Mouse (Mus musculus) CH12.LX (cell line): ENCODE measurements at regions not wholly inside any gene's neighbourhood (a gene's known extent, or its start where the extent isn't known, plus 50 kb on each side); places are given as distances from the start of the nearest gene placed in this dataset.

Experiments
- DNase-seq: peaks from one replicate; pipeline ENCODE4 v3.0.0-alpha.2; 2013; ENCODE audit errors: extremely low read depth
- H3K27ac ChIP-seq: 2 replicates; pipeline ENCODE4 v1.5.1; 2012; ENCODE audit warnings: low read depth, mild to moderate bottlenecking, control low read depth, moderate library complexity; ENCODE audit not compliant: insufficient read depth
- H3K27me3 ChIP-seq: replicated peaks from 2 replicates; pipeline ENCODE3; 2012; ENCODE audit warnings: inconsistent platforms
- H3K36me3 ChIP-seq, 2 experiments: replicated peaks in 1 of 2; 2 replicates each; pipeline versions ENCODE3 to v1.6.1; 2012; ENCODE audit warnings: inconsistent platforms in 1 of 2, low read length in 1 of 2, mild to moderate bottlenecking in 1 of 2, mixed read lengths in 1 of 2, moderate library complexity in 1 of 2; ENCODE audit not compliant: control insufficient read depth in 1 of 2, insufficient read depth in 1 of 2
- H3K4me1 ChIP-seq, 2 experiments: 2 replicates each; pipeline ENCODE4 v1.6.1; 2012; ENCODE audit warnings: inconsistent platforms in 1 of 2, moderate library complexity in 1 of 2; ENCODE audit not compliant: insufficient read depth in 2 of 2, control insufficient read depth in 1 of 2
- H3K4me2 ChIP-seq: 2 replicates; pipeline ENCODE4 v1.6.1; 2012; ENCODE audit warnings: low read depth, mild to moderate bottlenecking, control low read depth; ENCODE audit not compliant: poor library complexity, insufficient read depth, severe bottlenecking
- H3K4me3 ChIP-seq, 3 experiments: fragments of 150-350 bp in 1 of 3; sonication (generic) in 1 of 3; replicated peaks in 1 of 3; 2 replicates each; pipeline versions ENCODE3 to v1.5.1; 2011 to 2012; ENCODE audit warnings: low read depth in 2 of 3, low read length in 2 of 3, mild to moderate bottlenecking in 2 of 3, moderate library complexity in 2 of 3, control low read depth in 1 of 3, improper control_type of control experiment in 1 of 3, inconsistent platforms in 1 of 3, mixed read lengths in 1 of 3; ENCODE audit not compliant: poor library complexity in 1 of 3
- H3K79me2 ChIP-seq: replicated peaks from 2 replicates; pipeline ENCODE4 v1.6.1; 2012; ENCODE audit warnings: mild to moderate bottlenecking, moderate library complexity; ENCODE audit not compliant: control insufficient read depth, poor library complexity, insufficient read depth, severe bottlenecking; ENCODE audit errors: extremely low read depth
- H3K9ac ChIP-seq: 2 replicates; pipeline ENCODE4 v1.6.1; 2012; ENCODE audit warnings: low read depth, mild to moderate bottlenecking, control low read depth, moderate library complexity; ENCODE audit not compliant: insufficient read depth
- H3K9me3 ChIP-seq: replicated peaks from 2 replicates; pipeline ENCODE3; 2012; ENCODE audit warnings: low read length, inconsistent platforms, mixed read lengths
- CHD1 ChIP-seq: IDR thresholded peaks from 2 replicates; pipeline ENCODE4 v1.6.1; 2012; ENCODE audit warnings: low read depth, low read length, improper control_type of control experiment, inconsistent platforms
- EP300 ChIP-seq: IDR thresholded peaks from 2 replicates; pipeline ENCODE4 v1.6.1; 2011; ENCODE audit warnings: low read length, improper control_type of control experiment
- ETS1 ChIP-seq: conservative IDR thresholded peaks from 2 replicates; pipeline ENCODE4 v1.6.1; 2012; ENCODE audit warnings: low read depth, mild to moderate bottlenecking, inconsistent platforms, low read length, improper control_type of control experiment, moderate library complexity
- GABPA ChIP-seq: IDR thresholded peaks from 2 replicates; pipeline ENCODE4 v1.6.1; 2012; ENCODE audit warnings: low read depth, low read length, improper control_type of control experiment, inconsistent platforms; ENCODE audit not compliant: insufficient replicate concordance
- HCFC1 ChIP-seq: IDR thresholded peaks from 2 replicates; pipeline ENCODE4 v1.6.1; 2012; ENCODE audit warnings: low read depth, mild to moderate bottlenecking, inconsistent platforms, low read length, improper control_type of control experiment
- IRF4 ChIP-seq: IDR thresholded peaks from 2 replicates; pipeline ENCODE4 v1.6.1; 2014; ENCODE audit warnings: low read depth, mild to moderate bottlenecking, inconsistent platforms, low read length, improper control_type of control experiment
- JUND ChIP-seq: conservative IDR thresholded peaks from 2 replicates; pipeline ENCODE4 v1.6.1; 2011; ENCODE audit warnings: low read depth, low read length, improper control_type of control experiment
- KAT2A ChIP-seq: IDR thresholded peaks from 2 replicates; pipeline ENCODE4 v1.6.1; 2012; ENCODE audit warnings: low read length, improper control_type of control experiment, inconsistent platforms; ENCODE audit not compliant: insufficient replicate concordance
- MAX ChIP-seq: IDR thresholded peaks from 2 replicates; pipeline ENCODE4 v1.6.1; 2011; ENCODE audit warnings: low read length, improper control_type of control experiment
- MAZ ChIP-seq: IDR thresholded peaks from 2 replicates; pipeline ENCODE4 v1.6.1; 2012; ENCODE audit warnings: low read depth, mild to moderate bottlenecking, inconsistent platforms, low read length, improper control_type of control experiment, moderate library complexity
- MEF2A ChIP-seq: IDR thresholded peaks from 2 replicates; pipeline ENCODE4 v1.6.1; 2014; ENCODE audit warnings: low read depth, mild to moderate bottlenecking, inconsistent platforms, low read length, improper control_type of control experiment, borderline replicate concordance
- MYC ChIP-seq: IDR thresholded peaks from 2 replicates; pipeline ENCODE4 v1.6.1; 2011; ENCODE audit warnings: low read depth, mild to moderate bottlenecking, improper control_type of control experiment, low read length
- NELFE ChIP-seq: IDR thresholded peaks from 2 replicates; pipeline ENCODE4 v1.6.1; 2011; ENCODE audit warnings: low read depth, low read length, improper control_type of control experiment
- NRF1 ChIP-seq: IDR thresholded peaks from 2 replicates; pipeline ENCODE4 v1.6.1; 2014; ENCODE audit warnings: low read depth, mild to moderate bottlenecking, inconsistent platforms, low read length, improper control_type of control experiment, moderate library complexity
- PAX5 ChIP-seq: IDR thresholded peaks from 2 replicates; pipeline ENCODE4 v1.6.1; 2012; ENCODE audit warnings: low read length, inconsistent platforms, mixed read lengths
- POLR2A ChIP-seq: IDR thresholded peaks from 2 replicates; pipeline ENCODE4 v1.6.1; 2011; ENCODE audit warnings: low read depth, mild to moderate bottlenecking, improper control_type of control experiment, low read length
- RAD21 ChIP-seq: IDR thresholded peaks from 2 replicates; pipeline ENCODE4 v1.6.1; 2011; ENCODE audit warnings: low read depth, mild to moderate bottlenecking, low read length, improper control_type of control experiment, moderate library complexity
- RCOR1 ChIP-seq: conservative IDR thresholded peaks from 2 replicates; pipeline ENCODE4 v1.6.1; 2012; ENCODE audit warnings: low read depth, mild to moderate bottlenecking, inconsistent platforms, low read length, improper control_type of control experiment
- TBP ChIP-seq: conservative IDR thresholded peaks from 2 replicates; pipeline ENCODE4 v1.6.1; 2011; ENCODE audit warnings: low read depth, low read length, improper control_type of control experiment
- TCF12 ChIP-seq: IDR thresholded peaks from 2 replicates; pipeline ENCODE4 v1.6.1; 2014; ENCODE audit warnings: low read depth, mild to moderate bottlenecking, inconsistent platforms, low read length, improper control_type of control experiment
- USF1 ChIP-seq: IDR thresholded peaks from 2 replicates; pipeline ENCODE4 v1.6.1; 2014; ENCODE audit warnings: low read depth, mild to moderate bottlenecking, inconsistent platforms, low read length, improper control_type of control experiment
- ZC3H11A ChIP-seq: IDR thresholded peaks from 2 replicates; pipeline ENCODE4 v1.6.1; 2012; ENCODE audit warnings: low read depth, mild to moderate bottlenecking, inconsistent platforms, low read length, improper control_type of control experiment
- ZKSCAN1 ChIP-seq: IDR thresholded peaks from 2 replicates; pipeline ENCODE4 v1.6.1; 2012; ENCODE audit warnings: low read depth, inconsistent platforms, low read length, improper control_type of control experiment, borderline replicate concordance
- ZNF384 ChIP-seq: IDR thresholded peaks from 2 replicates; pipeline ENCODE4 v1.6.1; 2012; ENCODE audit warnings: low read depth, low read length, improper control_type of control experiment, inconsistent platforms
- dilution Hi-C: fragments of 300-500 bp; cut with MboI; formaldehyde crosslinking; loops from 2 replicates; pipeline ENCODE4 v1.14.3; 2020; ENCODE audit warnings: low sequenced_read_pairs; ENCODE audit not compliant: extremely low pct_unique_long_range_greater_than_20kb, extremely low pct_ligation_motif_present
- in situ Hi-C: fragments of 300-500 bp; cut with MboI; formaldehyde crosslinking; loops from 3 replicates; pipeline ENCODE4 v1.14.3; 2019; ENCODE audit warnings: low sequenced_read_pairs, low pct_ligation_motif_present, low pct_unique_long_range_greater_than_20kb, mixed read lengths

- Histone ChIP-seq H3K4me2 (no peak overlapping the region), H3K27me3 (no peaks in the 10 kb centered on the region), H3K9me3 (peaks cover 15% of the 10 kb centered on the region), H3K36me3 (no peaks in the 10 kb centered on the region), H3K27ac (no peak overlapping the region), H3K9ac (no peak overlapping the region), H3K4me3 (no peak overlapping the region), H3K4me1 (no peaks in the 10 kb centered on the region), H3K79me2 (no peaks in the 10 kb centered on the region)
- DNase-seq = no peak
- in situ Hi-C loops (no loop called here), dilution Hi-C loops (no loop called here)
- TF ChIP-seq MAX (no peak), CHD1 (no peak), KAT2A (no peak), MAZ (no peak), TCF12 (no peak), ZKSCAN1 (no peak), ETS1 (no peak), NRF1 (no peak)
- TF ChIP-seq, all 38 proteins: peak for 0
These were observed 331.1 kb upstream of the Grin3a start for GRCm38 (mm10) chr4:50176656-50177055.

- H3K4me2 ChIP-seq = no peak overlapping the region
- no peaks in the 10 kb centered on the region for H3K27me3 ChIP-seq
- no peak for TF ChIP-seq IRF4
- no peak for TF ChIP-seq USF1
- no peak for TF ChIP-seq ZNF384
- TF ChIP-seq POLR2A = no peak
- TF ChIP-seq MYC = no peak
- TF ChIP-seq MAZ = no peak
- no peak for TF ChIP-seq MEF2A
- TF ChIP-seq JUND = no peak
- no peak for TF ChIP-seq RAD21
- no peak for TF ChIP-seq NELFE
- TF ChIP-seq HCFC1 = no peak
- no peak for TF ChIP-seq ZC3H11A
- TF ChIP-seq PAX5 = no peak
- TF ChIP-seq MAX = no peak
- TF ChIP-seq RCOR1 = no peak
- TF ChIP-seq TBP = no peak
- no peak for TF ChIP-seq GABPA
- TF ChIP-seq EP300 = no peak
- H3K9me3 ChIP-seq = peaks cover 19% of the 10 kb centered on the region
- dilution Hi-C loops (no loop called here), in situ Hi-C loops (no loop called here)
- no peak overlapping the region for H3K27ac ChIP-seq
- DNase-seq = no peak
- H3K36me3 ChIP-seq = no peaks in the 10 kb centered on the region
- no peak overlapping the region for H3K9ac ChIP-seq
- H3K79me2 ChIP-seq = no peaks in the 10 kb centered on the region
- H3K4me1 ChIP-seq = no peaks in the 10 kb centered on the region
- no peak overlapping the region for H3K4me3 ChIP-seq
These were observed 315.3 kb upstream of the Grin3a start for GRCm38 (mm10) chr4:50160893-50161292.
